Comparison of ENCODE assay signal across 10 mouse cellular contexts in the genomic region with DNA sequence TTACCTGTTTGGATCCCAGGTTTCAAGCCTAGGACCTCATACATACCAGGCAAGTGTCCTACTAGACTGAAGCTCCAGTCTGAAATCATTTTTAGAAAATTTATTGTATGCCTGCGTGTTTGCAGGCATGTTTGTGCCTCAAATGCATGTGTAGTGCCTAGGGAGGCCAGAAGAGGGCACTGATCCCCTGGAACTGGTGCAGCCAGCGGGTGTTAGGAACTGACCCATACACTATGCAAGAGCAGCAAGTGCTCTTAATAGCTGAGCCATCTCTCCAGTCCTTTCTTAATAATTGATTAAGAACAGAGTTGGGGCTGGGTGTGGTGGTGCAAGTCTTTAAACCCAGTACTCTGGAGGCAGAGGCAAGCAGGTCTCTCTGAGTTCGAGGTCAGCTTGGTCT. TPM values are rescaled to one million over a fixed set of nuclear protein-coding genes. Genes with fewer than 3 reads are reported as not detected.
A peak's percentile ranks its signal among the peaks of the same experiment; 100 is the strongest.
DNase-seq lines count a peak whose midpoint lies in the region; ATAC-seq and TF ChIP-seq lines count a peak whose summit lies in the region.
"Had no signal": no experiment of that assay in that cellular context is flagged by ENCODE, and none has a peak within 500 bp of the region (broad histone marks: within the 10 kb centered on the region; RNA-seq: fewer than 3 reads in every experiment).

No protein-coding gene starts in this region.

- TF ChIP-seq POLR2A in spleen, adult 2 months (IDR thresholded peaks at IDR 0.05; ENCODE audit: low read depth, low read length) = no peak

- no peak overlapping the region for H3K9ac ChIP-seq in hindbrain, embryonic 11.5 days (ENCODE audit: low read depth, low read length)
- no peak overlapping the region for H3K9ac ChIP-seq in hindbrain, embryonic 12.5 days
- H3K9ac ChIP-seq in limb, embryonic 11.5 days (ENCODE audit: low read length) = no peak overlapping the region
- no peak overlapping the region for H3K9ac ChIP-seq in intestine, embryonic 16.5 days (ENCODE audit: low read depth, low read length)
- H3K9ac ChIP-seq: embryonic facial prominence, embryonic 15.5 days; limb, embryonic 15.5 days had no signal

- peak; percentile 34; the same call in 1 of the 2 replicates for TF ChIP-seq CTCF in spleen, adult 2 months (IDR thresholded peaks at IDR 0.05; ENCODE audit: extremely low read depth, insufficient read depth, insufficient read length, insufficient replicate concordance)

- no peaks in the 10 kb centered on the region for H3K9me3 ChIP-seq in hindbrain, embryonic 11.5 days (ENCODE audit: control insufficient read depth, low read length)
- no peaks in the 10 kb centered on the region for H3K9me3 ChIP-seq in hindbrain, embryonic 12.5 days (replicated peaks)
- H3K9me3 ChIP-seq in limb, embryonic 11.5 days (ENCODE audit: control insufficient read depth, low read length) = no peaks in the 10 kb centered on the region
- H3K9me3 ChIP-seq in intestine, embryonic 16.5 days (ENCODE audit: control insufficient read depth, low read length) = no peaks in the 10 kb centered on the region
- H3K9me3 ChIP-seq: embryonic facial prominence, embryonic 15.5 days; limb, embryonic 15.5 days had no signal

- H3K27me3 ChIP-seq in hindbrain, embryonic 11.5 days (ENCODE audit: control insufficient read depth, insufficient read depth, low read length) = no peaks in the 10 kb centered on the region
- no peaks in the 10 kb centered on the region for H3K27me3 ChIP-seq in hindbrain, embryonic 12.5 days
- H3K27me3 ChIP-seq in limb, embryonic 11.5 days (ENCODE audit: control insufficient read depth, insufficient read depth, low read length) = no peaks in the 10 kb centered on the region
- H3K27me3 ChIP-seq in spleen, adult 2 months (ENCODE audit: control insufficient read depth, insufficient read depth, low read length) = no peaks in the 10 kb centered on the region
- H3K27me3 ChIP-seq in intestine, embryonic 16.5 days (replicated peaks; ENCODE audit: control insufficient read depth, insufficient read depth, low read length) = no peaks in the 10 kb centered on the region
- H3K27me3 ChIP-seq: embryonic facial prominence, embryonic 15.5 days; limb, embryonic 15.5 days had no signal

- H3K36me3 ChIP-seq in hindbrain, embryonic 11.5 days (ENCODE audit: control insufficient read depth, insufficient read depth, low read length) = no peaks in the 10 kb centered on the region
- peaks cover 6% of the 10 kb centered on the region; the same call in 1 of the 2 replicates for H3K36me3 ChIP-seq in hindbrain, embryonic 12.5 days
- H3K36me3 ChIP-seq in limb, embryonic 11.5 days (ENCODE audit: control insufficient read depth, insufficient read depth, low read length) = peaks cover under 1% of the 10 kb centered on the region; the same call in 1 of the 2 replicates
- H3K36me3 ChIP-seq in spleen, adult 2 months (ENCODE audit: control insufficient read depth, insufficient read depth, low read length) = peaks cover 5% of the 10 kb centered on the region
- 0 out of 2 replicates have a peak, but pooled peaks cover 5% of the 10 kb centered on the region for H3K36me3 ChIP-seq in intestine, embryonic 16.5 days (ENCODE audit: control insufficient read depth, insufficient read depth, low read length)

- 63% methylated on average over 3 of the region's 3 CpGs for WGBS in hindbrain, embryonic 11.5 days
- WGBS in hindbrain, embryonic 12.5 days = 64% methylated on average over 3 of the region's 3 CpGs
- 59% methylated on average over 3 of the region's 3 CpGs for WGBS in limb, embryonic 11.5 days
- 74% methylated on average over 3 of the region's 3 CpGs for WGBS in spleen, adult 2 months
- WGBS in intestine, embryonic 16.5 days = 63% methylated on average over 3 of the region's 3 CpGs

- ATAC-seq in hindbrain, embryonic 11.5 days (ENCODE audit: low FRiP score) = no peak
- no peak for ATAC-seq in hindbrain, embryonic 12.5 days (ENCODE audit: low FRiP score)
- ATAC-seq in limb, embryonic 11.5 days (ENCODE audit: insufficient number of reproducible peaks, low FRiP score, low TSS enrichment, low read depth) = no peak
- no peak for ATAC-seq in intestine, embryonic 16.5 days

- no peak overlapping the region for H3K4me3 ChIP-seq in hindbrain, embryonic 11.5 days (ENCODE audit: low read depth, low read length)
- H3K4me3 ChIP-seq in hindbrain, embryonic 12.5 days = no peak overlapping the region
- H3K4me3 ChIP-seq in limb, embryonic 11.5 days (ENCODE audit: low read depth, low read length) = no peak overlapping the region
- no peak overlapping the region for H3K4me3 ChIP-seq in spleen, adult 2 months (ENCODE audit: extremely low read depth, insufficient read depth, insufficient read length)
- H3K4me3 ChIP-seq in intestine, embryonic 16.5 days (ENCODE audit: low read length) = no peak overlapping the region
- H3K4me3 ChIP-seq: embryonic facial prominence, embryonic 15.5 days; limb, embryonic 15.5 days had no signal

- no peaks in the 10 kb centered on the region for H3K4me1 ChIP-seq in hindbrain, embryonic 11.5 days (replicated peaks; ENCODE audit: control insufficient read depth, insufficient read depth, low read length)
- H3K4me1 ChIP-seq in hindbrain, embryonic 12.5 days = peaks cover 4% of the 10 kb centered on the region
- 0 out of 2 replicates have a peak, but pooled peaks cover 4% of the 10 kb centered on the region for H3K4me1 ChIP-seq in limb, embryonic 11.5 days (ENCODE audit: control insufficient read depth, insufficient read depth, low read length)
- H3K4me1 ChIP-seq in spleen, adult 2 months (ENCODE audit: control insufficient read depth, insufficient read depth, insufficient read length) = peaks cover 5% of the 10 kb centered on the region
- no peaks in the 10 kb centered on the region for H3K4me1 ChIP-seq in intestine, embryonic 16.5 days (ENCODE audit: control insufficient read depth, insufficient read depth, low read length)
- H3K4me1 ChIP-seq: embryonic facial prominence, embryonic 15.5 days had no signal

- H3K27ac ChIP-seq in hindbrain, embryonic 11.5 days (ENCODE audit: low read depth, low read length) = no peak overlapping the region
- H3K27ac ChIP-seq in hindbrain, embryonic 12.5 days = no peak overlapping the region
- H3K27ac ChIP-seq in limb, embryonic 11.5 days (replicated peaks; ENCODE audit: low read depth, low read length) = no peak overlapping the region
- no peak overlapping the region for H3K27ac ChIP-seq in spleen, adult 2 months (ENCODE audit: insufficient read depth, low read length)
- no peak overlapping the region for H3K27ac ChIP-seq in intestine, embryonic 16.5 days (ENCODE audit: low read length)
- H3K27ac ChIP-seq: embryonic facial prominence, embryonic 15.5 days; limb, embryonic 15.5 days had no signal

- H3K4me2 ChIP-seq in hindbrain, embryonic 11.5 days (replicated peaks; ENCODE audit: low read depth, low read length) = no peak overlapping the region
- H3K4me2 ChIP-seq in hindbrain, embryonic 12.5 days (replicated peaks) = no peak overlapping the region
- no peak overlapping the region for H3K4me2 ChIP-seq in limb, embryonic 11.5 days (ENCODE audit: low read depth, severe bottlenecking)
- no peak overlapping the region for H3K4me2 ChIP-seq in intestine, embryonic 16.5 days (ENCODE audit: low read depth, low read length)
- H3K4me2 ChIP-seq: embryonic facial prominence, embryonic 15.5 days; limb, embryonic 15.5 days had no signal

- DNase-seq in hindbrain, embryonic 11.5 days (ENCODE audit: low spot score) = peak; percentile 57
- peak; percentile 75 to 78 for DNase-seq in B cell, adult 2 months
- DNase-seq in ZHBTc4 (ENCODE audit: low read depth, low spot score) = peak; percentile 80
- DNase-seq in embryo, embryonic 9.5 days (ENCODE audit: extremely low spot score) = peak; percentile 30
- DNase-seq in limb, embryonic 11.5 days (ENCODE audit: low spot score) = peak; percentile 61
- DNase-seq in spleen, adult 2 months (ENCODE audit: low read depth in 1 of 2, low spot score in 2 of 2) = peak in 1 of 2 experiments; percentile 58

RNA-seq across cellular contexts. Expression of a gene that starts 3.4 kb away (rescaled TPM):
- 16.0 and 17.9 TPM in 2 replicates for polyA plus RNA-seq in hindbrain, embryonic 11.5 days (2014; fragmentation: Nextera tagmentation; extraction: Ambion mirVana)
- 16.0 and 17.4 TPM in 2 replicates for polyA plus RNA-seq in hindbrain, embryonic 12.5 days (2016; fragmentation: Nextera tagmentation; extraction: Ambion mirVana)
- polyA plus RNA-seq in limb, embryonic 11.5 days (2014; fragmentation: Nextera tagmentation; extraction: Ambion mirVana) = 11.5 and 14.0 TPM in 2 replicates
- 2.8 and 4.2 TPM in 2 replicates for polyA plus RNA-seq in spleen, adult 2 months (2012; rRNA removed)
- polyA plus RNA-seq in intestine, embryonic 16.5 days (2015; fragmentation: Nextera tagmentation; extraction: Ambion mirVana) = 58.1 and 60.2 TPM in 2 replicates

RNA-seq across cellular contexts. Expression of a gene that starts 28.2 kb away (rescaled TPM):
- polyA plus RNA-seq in hindbrain, embryonic 11.5 days (2014; fragmentation: Nextera tagmentation; extraction: Ambion mirVana) = 126 TPM in 2 replicates
- 99.3 and 101 TPM in 2 replicates for polyA plus RNA-seq in hindbrain, embryonic 12.5 days (2016; fragmentation: Nextera tagmentation; extraction: Ambion mirVana)
- 111 and 125 TPM in 2 replicates for polyA plus RNA-seq in limb, embryonic 11.5 days (2014; fragmentation: Nextera tagmentation; extraction: Ambion mirVana)
- polyA plus RNA-seq in spleen, adult 2 months (2012; rRNA removed) = 13.7 and 14.5 TPM in 2 replicates
- 54.8 and 61.5 TPM in 2 replicates for polyA plus RNA-seq in intestine, embryonic 16.5 days (2015; fragmentation: Nextera tagmentation; extraction: Ambion mirVana)
